Mouse (Mus musculus): Measurements from ENCODE around the gene Gm17268.

Gene Gm17268

DNA sequence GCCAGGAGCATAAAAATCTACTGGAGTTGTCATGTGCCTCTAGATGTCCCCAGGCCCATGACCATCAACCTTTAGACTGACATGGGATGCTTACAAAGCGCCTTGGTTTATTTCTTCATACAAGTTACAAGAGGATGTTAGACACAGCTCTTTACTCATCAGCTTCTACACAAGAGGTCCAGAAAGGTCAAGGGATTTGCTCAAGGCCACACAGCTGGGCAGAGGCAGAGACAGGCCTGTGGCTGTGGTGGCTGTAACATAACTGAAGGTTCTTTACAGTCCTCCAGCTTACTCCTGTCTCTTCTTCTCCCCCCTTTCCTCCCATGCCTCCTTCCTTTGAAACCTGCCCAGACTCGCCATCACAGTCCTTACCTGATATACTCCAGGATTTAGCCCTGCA, 8.2 kb downstream of the Gm17268 start:
- DNase-seq = no peak

GRCm38 (mm10) chr11:82023769-82024168, 14.6 kb downstream of the Gm17268 start:
- DNase-seq = no peak

GRCm38 (mm10) chr11:82022504-82023056, 15.8 kb downstream of the Gm17268 start:
- DNase-seq = no peak

GRCm38 (mm10) chr11:82021406-82021805, 17.0 kb downstream of the Gm17268 start:
- DNase-seq = no peak

DNA sequence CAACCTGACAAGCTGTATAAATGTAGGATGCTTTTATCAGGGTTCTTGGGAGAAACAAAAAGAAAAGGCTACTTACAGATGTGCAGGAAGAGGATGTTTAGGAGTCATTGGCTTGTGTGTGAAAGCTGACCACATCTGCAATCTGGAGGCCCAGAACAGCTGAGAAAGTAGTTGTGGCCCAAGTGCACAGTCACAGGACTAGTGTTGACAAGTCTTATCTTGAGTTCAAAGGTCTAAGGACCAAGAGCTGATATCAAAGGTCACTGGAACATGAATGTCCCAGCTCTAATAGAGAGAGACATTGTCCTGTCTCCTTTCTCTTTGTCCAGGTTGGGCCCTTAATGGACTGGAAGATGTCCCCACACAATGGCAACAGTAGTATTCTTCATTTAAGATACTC, 18.6 kb downstream of the Gm17268 start:
- no peak for DNase-seq

GRCm38 (mm10) chr11:82019389-82019788, 19.0 kb downstream of the Gm17268 start:
- DNase-seq = no peak

- no peak for DNase-seq
Measured at GRCm38 (mm10) chr11:82016181-82016780, 22.1 kb downstream of the Gm17268 start.

DNA sequence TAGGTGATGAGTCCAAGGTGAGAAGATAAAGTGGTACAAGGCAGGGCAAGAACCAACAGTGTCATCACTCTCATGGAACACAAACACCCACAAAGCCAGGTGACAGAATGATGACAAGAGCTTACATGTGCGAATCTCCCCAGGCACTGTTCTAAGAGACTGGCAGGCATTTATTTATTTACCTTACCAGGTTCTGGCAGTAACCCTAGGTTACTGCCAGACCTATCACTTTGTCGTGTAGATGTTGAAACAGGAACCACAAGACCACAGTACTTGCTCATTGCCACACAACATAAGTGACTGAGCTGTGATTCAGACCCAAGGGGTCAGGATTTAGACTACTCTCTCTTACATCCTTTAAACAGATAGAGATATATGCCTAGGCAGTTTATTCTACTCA, 23.3 kb downstream of the Gm17268 start:
- no peak for DNase-seq

DNA sequence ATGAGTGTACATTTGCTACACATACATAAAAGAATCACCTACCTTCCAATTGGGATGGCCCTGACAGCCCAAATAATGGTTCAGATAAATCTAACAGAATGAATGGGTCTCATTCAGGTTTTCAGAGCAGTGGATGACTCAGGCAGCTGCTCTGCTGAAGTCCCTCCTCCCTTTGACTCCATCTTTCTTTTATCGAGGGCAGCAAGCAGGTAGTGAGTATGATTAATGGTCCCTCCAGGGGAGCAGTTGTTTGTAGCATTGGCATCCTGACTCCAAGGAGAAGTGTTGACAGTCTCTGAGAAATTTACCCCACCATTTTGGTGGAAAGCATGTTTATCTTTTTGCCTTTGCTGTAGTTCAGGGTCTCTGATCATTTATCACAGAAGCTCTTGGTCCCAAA, 24.6 kb downstream of the Gm17268 start:
- no peak for DNase-seq

DNA sequence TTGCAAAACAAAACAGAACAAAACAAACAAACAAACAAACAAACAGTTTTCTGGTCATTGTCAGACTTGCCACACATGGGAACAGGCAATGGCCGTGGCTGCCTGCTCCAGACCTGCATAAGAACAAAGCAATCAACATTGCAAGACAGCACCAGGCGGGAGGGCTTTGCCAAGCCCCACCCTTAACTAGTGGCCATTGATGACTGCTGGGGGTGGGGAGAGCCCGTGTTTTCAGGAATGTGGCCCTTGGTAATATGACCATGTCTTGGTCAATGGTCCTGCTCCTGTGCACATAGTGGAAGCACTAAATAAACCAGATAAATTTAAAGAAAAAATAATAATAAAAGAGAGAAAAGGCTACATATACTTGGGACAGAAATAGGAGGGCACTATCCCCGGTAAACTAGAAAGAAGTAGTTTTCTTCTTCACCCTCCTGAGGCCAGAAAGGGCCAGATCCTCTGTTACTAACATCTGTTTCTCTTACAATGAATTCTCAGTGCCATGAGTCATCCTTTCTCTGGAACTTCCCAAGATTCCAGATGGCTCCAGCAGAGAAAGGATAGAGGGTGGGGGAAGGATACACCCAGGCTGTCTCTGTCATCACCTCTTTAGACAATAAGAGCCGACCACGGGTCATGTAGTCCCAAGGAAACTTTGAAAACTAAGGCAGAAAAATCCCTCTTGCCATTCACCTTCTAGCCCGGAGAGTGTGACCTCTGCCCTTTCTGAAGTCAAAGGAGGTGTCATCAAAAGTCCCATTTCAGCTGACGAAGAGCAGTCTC, 26.8 kb downstream of the Gm17268 start:
- DNase-seq = no peak

DNA sequence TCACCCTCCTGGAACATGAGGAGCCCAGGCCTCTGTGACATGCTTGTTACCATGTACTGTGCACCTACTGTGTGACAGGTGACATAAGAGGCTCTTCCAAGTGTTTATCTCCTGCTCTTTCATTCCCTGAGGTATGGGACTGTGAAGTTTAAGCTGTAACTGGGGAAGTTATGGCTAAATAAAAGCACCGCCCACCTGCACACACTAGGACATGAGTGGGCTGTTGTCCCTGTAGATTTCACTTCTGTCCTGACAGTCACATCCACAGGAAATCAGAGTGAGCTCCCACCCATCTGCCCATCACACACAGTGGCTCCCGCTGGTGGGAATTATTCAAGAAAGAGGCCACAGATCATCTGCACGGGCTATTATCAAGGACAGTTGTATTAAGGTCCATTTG, 28.2 kb downstream of the Gm17268 start:
- DNase-seq = no peak

- DNase-seq = peak in 1 of 2 experiments; percentile 10
Measured at GRCm38 (mm10) chr11:82006796-82007423, 31.5 kb downstream of the Gm17268 start.

GRCm38 (mm10) chr11:82004810-82005209, 33.6 kb downstream of the Gm17268 start:
- no peak for DNase-seq

GRCm38 (mm10) chr11:82000581-82000980, 37.8 kb downstream of the Gm17268 start:
- no peak for DNase-seq

DNA sequence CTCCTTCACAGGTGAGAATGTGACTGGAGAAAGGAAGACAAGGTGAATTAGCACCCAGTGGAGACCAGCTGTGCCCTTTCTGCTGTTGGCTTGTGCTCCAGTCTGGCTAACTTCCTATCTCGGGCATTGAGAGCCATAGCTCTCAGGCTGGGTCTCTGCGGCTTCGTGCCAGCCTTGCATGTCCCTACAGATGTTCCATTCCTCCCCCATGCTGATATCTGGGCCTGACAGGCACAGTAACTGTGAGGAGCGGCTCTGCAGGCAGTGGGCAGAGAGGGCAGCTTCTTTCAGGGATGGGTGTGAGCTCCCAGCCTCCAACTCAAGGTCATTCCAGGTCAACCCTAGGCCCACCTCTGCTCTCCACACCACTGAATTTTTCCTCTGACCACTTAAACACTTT, 38.9 kb downstream of the Gm17268 start:
- DNase-seq = peak in 1 of 2 experiments; percentile 28

GRCm38 (mm10) chr11:81998646-81999045, 39.7 kb downstream of the Gm17268 start:
- no peak for DNase-seq

- DNase-seq = no peak
Measured at GRCm38 (mm10) chr11:81997085-81997484, 41.3 kb downstream of the Gm17268 start.

DNA sequence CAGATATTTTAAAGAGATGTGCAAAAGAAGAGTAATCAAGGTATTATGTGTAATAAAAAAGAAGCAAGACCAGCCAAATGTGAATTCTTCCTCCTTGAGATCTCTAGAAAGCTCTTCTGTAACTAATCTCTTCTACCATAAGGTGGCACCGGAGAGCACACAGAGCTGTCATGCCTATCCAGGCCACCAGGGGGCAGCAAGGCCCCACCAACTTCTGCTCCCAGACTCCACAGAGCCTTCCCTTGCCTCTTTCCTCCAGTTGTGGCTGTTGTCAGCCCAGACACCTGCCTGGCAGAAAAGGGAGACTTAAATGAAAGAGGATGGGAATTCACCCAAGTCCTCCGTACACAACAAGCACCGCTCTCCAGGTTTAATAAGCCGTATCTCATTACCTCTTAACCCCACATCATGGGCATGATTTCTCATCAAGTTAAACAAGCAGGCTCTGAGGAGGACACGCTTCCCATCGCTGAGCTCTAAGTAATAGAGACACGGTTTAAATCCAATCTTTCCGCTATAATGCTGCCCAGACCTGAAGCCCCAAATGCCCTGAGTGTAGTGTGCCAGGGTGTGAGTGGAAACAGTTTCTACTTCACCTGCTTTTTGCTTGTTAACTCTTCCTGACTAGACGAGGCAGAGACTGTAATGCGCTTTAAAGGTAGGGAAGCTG, 42.1 kb downstream of the Gm17268 start:
- DNase-seq = peak; percentile 81 to 86

GRCm38 (mm10) chr11:81983146-81983545, 55.2 kb downstream of the Gm17268 start:
- peak; percentile 88 to 90 for DNase-seq

DNA sequence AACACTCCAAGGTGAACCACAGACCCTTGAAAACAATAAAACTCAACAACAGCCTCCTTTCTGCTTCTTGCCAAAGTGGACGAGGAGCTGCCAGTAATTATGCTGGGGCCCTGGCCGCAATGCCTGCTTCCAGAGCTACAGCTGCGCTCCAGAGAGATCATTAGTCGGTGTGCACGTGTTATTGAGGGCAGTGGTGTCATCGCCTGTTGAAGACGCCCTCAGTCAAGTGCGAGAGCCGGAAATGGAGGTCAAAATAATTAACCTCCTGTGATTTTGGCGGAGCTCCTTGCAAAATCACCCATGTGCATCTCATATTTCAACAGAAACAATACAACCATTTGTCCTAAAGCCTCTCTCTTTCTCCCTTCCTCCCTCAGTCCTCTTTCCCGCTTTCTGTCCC, 56.2 kb downstream of the Gm17268 start:
- no peak for DNase-seq
